Mouse (Mus musculus) ES-E14 (cell line): ENCODE measurements around the gene Gm28635.

Experiments
- CHD2 ChIP-seq: IDR thresholded peaks from 2 replicates; pipeline ENCODE4 v1.6.1; 2014; ENCODE audit warnings: mild to moderate bottlenecking, low read depth, low read length, inconsistent platforms
- HCFC1 ChIP-seq: IDR thresholded peaks from 2 replicates; pipeline ENCODE4 v1.6.1; 2012; ENCODE audit warnings: low read length, inconsistent platforms, borderline replicate concordance; ENCODE audit not compliant: insufficient read depth
- MAFK ChIP-seq: IDR thresholded peaks from 2 replicates; pipeline ENCODE4 v1.6.1; 2014; ENCODE audit warnings: mild to moderate bottlenecking, low read depth, low read length, inconsistent platforms; ENCODE audit not compliant: insufficient read depth
- ZC3H11A ChIP-seq: IDR thresholded peaks from 2 replicates; pipeline ENCODE4 v1.6.1; 2012; ENCODE audit warnings: low read depth, mild to moderate bottlenecking, inconsistent platforms, low read length, borderline replicate concordance
- ZNF384 ChIP-seq: IDR thresholded peaks from 2 replicates; pipeline ENCODE4 v1.6.1; 2012; ENCODE audit warnings: low read depth, low read length, inconsistent platforms

GRCm38 (mm10) chr2:84711898-84712297 lies 34.1 kb upstream of the Gm28635 start:
- TF ChIP-seq ZC3H11A, result no peak
- TF ChIP-seq CHD2, result no peak
- TF ChIP-seq HCFC1, result no peak
- TF ChIP-seq ZNF384, result peak; percentile 72
- no peak for TF ChIP-seq MAFK
